Mouse (Mus musculus): Measurements from ENCODE around the gene Scn3a. TPM values are rescaled to one million over a fixed set of nuclear protein-coding genes. Genes with fewer than 3 reads are reported as not detected.
"Not testable (repeated sequence)": the region's sequence is repeated elsewhere in the genome, so short reads cannot be mapped to it uniquely, and the experiment has no call there.

The Scn3a gene
- total RNA-seq, 2 experiments from 2014 or later: not detected

- peak; percentile 81 for ATAC-seq (replicated peaks; ENCODE audit: poor library complexity, severe bottlenecking)
Measured at GRCm38 (mm10) chr2:65508217-65508616, 59.2 kb downstream of the Scn3a start.

DNA sequence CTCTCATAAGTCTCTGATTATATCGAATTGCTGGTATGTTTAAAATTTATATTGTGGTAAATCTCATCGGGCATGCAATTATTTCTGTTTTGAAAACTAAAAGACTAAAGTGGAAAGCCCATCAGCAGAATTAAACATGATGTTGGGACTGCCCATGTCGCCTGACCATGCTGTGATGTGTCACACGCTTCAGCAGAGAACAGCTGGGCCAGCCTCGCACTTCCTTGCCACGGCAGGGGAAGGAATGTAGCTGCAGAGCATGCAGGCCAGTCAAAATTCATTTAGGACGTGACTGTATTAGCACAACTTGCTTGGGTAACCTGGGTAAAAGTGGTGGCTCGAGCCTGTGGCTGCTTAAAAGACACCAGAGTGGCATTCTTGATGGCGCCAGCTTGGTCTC lies 77.0 kb downstream of the Scn3a start:
- no peak for ATAC-seq (replicated peaks; ENCODE audit: poor library complexity, severe bottlenecking)

DNA sequence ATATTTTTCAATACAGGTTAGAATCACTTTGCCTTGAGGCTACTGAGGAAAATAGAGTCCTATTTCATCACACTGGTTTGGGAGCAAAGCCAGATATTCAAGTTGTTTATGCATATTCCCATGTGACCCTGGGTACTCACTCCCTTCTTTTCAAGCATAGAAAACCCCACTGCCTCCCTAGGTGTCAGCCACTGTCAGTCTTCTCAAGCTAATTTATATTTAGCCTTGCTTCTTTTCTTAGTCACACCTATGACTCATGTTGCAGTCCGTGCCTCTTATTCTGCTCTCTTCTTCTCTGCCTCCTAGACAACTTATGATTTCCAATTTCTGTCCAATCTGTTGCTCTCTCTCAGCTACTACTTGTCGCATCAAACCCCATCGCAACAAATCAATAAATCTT lies 84.0 kb downstream of the Scn3a start:
- no peak; the same call in 1 of the 2 replicates for ATAC-seq (replicated peaks; ENCODE audit: poor library complexity, severe bottlenecking)

DNA sequence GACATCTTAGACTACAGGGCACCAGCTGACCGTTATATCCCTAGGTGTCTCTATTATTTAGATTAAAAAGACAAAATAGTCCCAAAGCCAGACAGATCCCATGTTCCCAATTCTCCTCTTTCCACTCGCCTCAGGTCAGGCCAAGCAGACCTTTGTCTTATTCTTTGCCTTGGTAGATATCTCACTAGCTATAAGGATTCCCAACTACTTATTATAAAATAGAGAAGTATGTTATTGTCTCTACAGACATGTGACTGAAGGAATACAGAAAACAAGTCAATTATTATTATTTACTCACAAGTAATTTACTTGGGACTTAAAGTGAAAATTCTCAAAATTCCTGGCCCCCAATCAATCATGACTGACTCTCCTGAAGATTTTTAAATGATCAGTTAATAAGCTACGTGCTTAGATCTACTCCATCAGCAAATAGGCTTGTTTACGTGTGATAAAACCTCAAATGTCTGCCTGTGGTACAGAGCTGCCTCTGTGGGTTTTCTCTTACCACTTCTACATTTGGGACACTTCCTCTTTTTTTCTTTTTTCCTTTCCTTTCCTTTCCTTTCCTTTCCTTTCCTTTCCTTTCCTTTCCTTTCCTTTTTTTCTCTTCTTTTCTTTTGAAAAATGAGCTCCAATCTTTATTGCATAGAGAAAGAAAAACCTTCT lies 86.3 kb downstream of the Scn3a start:
- peak; percentile 84 for ATAC-seq (replicated peaks; ENCODE audit: poor library complexity, severe bottlenecking)

DNA sequence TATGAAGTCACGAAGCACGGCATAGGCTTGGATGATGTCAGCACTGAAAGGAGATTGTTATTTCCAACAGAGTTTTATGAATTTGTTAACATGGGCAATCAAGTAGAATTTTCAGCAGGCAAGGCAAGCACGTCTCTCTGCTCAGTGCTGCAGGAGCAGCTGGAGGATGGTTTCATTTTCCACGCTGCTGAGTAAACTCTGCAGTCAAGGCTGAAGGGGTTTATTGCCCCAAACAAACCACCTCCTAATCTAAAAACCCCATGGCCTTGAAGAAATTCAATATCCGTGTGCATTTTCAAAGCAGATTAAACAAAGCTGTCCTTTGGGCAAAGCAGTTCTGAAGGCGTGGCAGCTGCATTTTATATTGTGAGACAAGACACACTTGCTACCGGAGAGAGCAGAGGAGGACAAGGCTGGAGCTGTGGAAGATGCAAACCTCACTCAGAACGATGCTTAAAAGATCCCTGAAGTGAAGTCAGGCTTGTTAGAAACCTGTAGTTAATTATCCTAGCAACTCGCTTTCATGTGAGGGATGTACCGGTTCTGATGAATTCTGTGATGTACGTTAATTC lies 96.0 kb downstream of the Scn3a start:
- ATAC-seq (replicated peaks; ENCODE audit: poor library complexity, severe bottlenecking): no peak

GRCm38 (mm10) chr2:65465694-65466093 lies 101.7 kb downstream of the Scn3a start:
- ATAC-seq (replicated peaks; ENCODE audit: poor library complexity, severe bottlenecking): no peak

DNA sequence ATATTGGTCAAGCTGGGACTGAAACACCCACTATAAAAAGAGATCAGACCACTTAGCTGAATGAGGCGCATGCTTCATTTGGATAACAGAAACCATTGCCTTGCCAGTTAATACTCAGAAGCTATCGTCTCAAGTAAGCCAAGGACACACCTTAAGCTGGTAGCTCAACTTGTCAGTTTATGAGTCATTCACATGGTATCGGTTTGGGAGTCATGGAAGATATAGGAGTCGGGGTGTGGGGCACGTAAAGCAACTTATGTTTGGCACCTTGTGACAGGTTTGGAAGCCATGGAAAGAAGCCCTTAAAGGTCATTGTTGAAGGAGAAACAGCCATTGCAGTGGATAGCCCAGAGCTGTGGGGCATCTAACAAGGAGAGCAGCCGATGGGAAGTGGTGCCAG lies 113.7 kb downstream of the Scn3a start:
- ATAC-seq (replicated peaks; ENCODE audit: poor library complexity, severe bottlenecking): no peak

DNA sequence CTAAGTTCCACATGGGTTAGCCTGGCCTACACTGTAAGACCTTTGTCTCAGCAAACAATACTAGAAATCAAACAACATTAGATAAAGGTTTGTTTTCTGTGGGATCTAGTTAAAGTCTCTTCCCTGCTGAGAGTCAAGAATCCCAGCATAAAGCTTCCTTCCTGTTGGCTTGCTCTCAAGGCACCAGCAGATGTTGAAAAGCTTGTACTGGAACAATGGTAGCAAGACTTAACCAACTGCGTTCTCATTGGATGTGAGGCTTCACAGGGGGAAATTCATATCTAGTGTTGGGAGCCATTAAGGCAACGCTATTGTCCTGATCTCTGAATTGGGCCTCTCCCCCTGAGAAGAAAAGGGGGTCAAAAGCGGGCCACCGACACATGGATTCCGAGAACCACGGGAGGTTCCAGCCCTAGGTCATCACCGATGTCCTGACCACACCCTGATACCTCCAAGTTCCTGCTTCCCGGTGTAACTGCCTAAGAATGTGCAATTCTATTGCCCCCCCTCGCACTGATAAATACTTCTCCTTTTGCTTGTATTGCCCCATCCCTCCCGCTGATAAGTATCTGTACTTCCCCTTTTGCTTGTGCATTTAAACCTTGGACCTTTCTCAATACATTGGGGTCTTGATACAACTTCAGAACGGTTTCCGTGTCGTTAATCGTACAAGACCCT lies 115.9 kb downstream of the Scn3a start:
- not testable (repeated sequence) for ATAC-seq (replicated peaks; ENCODE audit: poor library complexity, severe bottlenecking)

- no peak for ATAC-seq (replicated peaks; ENCODE audit: poor library complexity, severe bottlenecking)
Measured at GRCm38 (mm10) chr2:65450449-65451360, 116.7 kb downstream of the Scn3a start.

- no peak for ATAC-seq (replicated peaks; ENCODE audit: poor library complexity, severe bottlenecking)
Measured at GRCm38 (mm10) chr2:65449126-65449828, 118.2 kb downstream of the Scn3a start.

GRCm38 (mm10) chr2:65443082-65443481 lies 124.3 kb downstream of the Scn3a start:
- no peak for ATAC-seq (replicated peaks; ENCODE audit: poor library complexity, severe bottlenecking)

DNA sequence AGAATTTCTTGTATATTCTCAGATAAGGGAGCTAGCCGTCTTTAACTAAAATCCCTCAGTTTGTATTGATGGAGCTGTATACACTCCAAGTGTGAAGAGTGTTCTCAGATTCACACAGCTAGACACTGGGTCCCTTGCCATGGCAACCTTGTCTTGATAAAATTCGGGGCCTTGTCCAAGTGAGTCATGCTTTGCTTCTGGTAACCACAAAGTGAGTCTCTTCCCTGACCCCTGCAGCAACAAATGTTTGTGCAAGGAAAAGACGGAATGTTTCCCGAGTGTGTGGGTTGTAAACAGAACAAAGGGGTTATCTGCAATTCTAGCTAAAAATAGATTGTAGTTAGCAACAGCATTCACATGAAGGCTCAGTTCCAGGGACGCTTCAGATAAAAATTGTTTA lies 125.9 kb downstream of the Scn3a start:
- ATAC-seq (replicated peaks; ENCODE audit: poor library complexity, severe bottlenecking): no peak

DNA sequence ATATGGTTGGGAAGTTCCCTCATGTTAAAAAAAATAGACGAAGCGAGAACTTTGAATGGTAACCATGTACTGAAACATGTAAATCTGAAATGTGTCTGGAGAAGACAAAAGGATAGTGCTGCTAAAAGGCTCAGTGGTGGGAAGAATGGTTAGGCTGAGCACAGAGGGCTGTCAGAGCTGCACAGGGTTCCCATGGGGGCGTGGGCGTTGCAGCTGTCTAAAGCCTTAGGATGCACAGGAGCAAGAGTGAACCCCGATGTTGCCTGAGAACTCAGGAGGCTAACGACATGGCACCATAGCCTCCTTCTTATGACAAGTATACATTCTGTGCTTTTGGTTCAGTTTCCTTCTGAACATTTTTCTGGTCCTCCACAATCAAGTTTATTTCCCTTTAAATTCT lies 126.3 kb downstream of the Scn3a start:
- no peak for ATAC-seq (replicated peaks; ENCODE audit: poor library complexity, severe bottlenecking)

DNA sequence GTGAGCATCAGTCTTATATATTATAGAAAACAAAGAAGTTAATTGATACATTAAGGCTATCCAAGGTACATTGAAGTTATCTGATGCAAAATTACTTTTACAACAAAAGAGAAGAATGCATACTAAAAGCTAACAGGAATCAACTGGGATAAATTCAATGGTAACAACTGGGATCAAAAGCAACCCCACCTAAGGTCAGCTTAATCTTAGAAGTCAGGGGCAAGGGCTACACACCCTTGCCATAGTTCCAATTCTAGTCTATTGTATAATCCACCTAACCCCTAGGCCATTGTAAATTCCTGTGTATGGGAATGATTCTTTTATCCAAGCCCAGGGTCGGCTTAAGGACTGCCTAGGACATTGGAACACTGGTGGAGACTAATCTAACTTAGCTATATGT lies 130.5 kb downstream of the Scn3a start:
- no peak for ATAC-seq (replicated peaks; ENCODE audit: poor library complexity, severe bottlenecking)

DNA sequence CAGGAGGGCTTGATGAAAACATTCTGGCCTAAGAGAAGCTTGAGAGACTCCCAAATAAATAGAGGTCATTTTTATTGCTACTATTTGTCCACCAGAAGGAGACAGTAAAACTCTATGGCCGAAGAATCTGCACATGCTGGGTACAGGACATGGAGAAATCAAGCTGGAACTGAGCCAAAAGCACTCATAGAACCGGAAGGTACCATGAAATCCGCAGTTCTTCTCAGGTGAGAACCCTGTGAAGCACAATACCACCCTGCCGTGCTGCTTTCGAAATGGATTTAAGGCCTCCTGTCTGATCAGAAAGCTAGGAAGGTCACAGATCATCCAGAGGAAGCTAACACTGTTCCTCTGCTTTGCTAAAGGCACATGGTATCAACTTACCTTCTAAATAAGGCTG lies 143.9 kb downstream of the Scn3a start:
- ATAC-seq (replicated peaks; ENCODE audit: poor library complexity, severe bottlenecking): no peak

DNA sequence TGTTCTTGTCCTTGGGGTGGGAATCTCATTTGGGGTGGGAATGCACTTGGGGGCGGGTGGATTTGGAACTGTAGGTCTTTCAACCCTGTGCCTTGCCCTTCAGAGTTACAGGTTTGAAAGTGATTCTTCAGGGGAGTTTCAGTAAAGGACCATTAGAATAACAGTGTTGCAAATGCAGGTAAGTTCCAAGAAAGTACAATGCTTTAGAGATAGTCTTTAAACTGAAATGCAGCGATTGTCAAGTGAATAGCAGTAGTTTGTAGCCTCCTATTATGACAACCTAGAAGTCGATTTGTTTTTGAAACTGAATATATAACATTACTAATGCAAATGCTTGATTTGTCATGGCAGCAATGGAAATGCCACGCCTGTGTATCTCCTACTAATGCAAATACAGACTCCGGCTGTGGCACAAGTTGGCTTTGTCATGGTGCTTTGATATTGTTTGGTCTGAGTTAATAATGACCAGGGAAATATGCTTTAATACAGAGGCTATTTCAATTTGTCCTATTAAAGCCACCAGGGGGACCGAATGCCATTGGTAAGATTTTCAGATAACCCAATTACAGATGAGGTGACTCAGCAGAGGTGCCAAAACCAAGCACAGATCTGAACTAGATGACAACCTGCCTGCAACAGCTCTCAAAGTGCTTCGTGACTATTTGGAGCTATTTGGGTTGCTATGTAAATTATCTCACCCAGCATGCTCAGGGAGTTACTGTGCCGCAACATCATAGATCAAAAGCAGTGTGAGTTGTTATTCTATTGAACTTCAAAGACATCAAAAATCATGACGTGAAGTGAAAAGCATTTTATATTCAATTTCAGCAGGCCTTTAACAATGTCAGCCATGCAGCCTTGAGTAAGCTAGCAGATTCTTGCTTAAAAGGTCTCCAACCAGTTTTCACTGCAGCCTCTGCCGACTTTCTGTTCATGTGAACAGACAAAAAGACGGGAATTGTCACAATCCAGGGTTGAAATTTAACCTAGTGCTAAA lies 145.9 kb downstream of the Scn3a start:
- no peak for ATAC-seq (replicated peaks; ENCODE audit: poor library complexity, severe bottlenecking)

- ATAC-seq (replicated peaks; ENCODE audit: poor library complexity, severe bottlenecking): no peak
Measured at GRCm38 (mm10) chr2:65418608-65419007, 148.8 kb downstream of the Scn3a start.

- ATAC-seq (replicated peaks; ENCODE audit: poor library complexity, severe bottlenecking): no peak
Measured at GRCm38 (mm10) chr2:65416535-65416934, 150.9 kb downstream of the Scn3a start.

GRCm38 (mm10) chr2:65415294-65415693 lies 152.1 kb downstream of the Scn3a start:
- ATAC-seq (replicated peaks; ENCODE audit: poor library complexity, severe bottlenecking): no peak
